Mouse (Mus musculus): Measurements from ENCODE around the gene Gm11634. TPM values are rescaled to one million over a fixed set of nuclear protein-coding genes. Genes with fewer than 3 reads are reported as not detected.

The Gm11634 gene
- total and polyA plus RNA-seq, 3 experiments = not detected

- H3K4me2 ChIP-seq (ENCODE audit: insufficient read depth, low read depth, poor library complexity, severe bottlenecking) = no peak overlapping the region
- H3K36me3 ChIP-seq (replicated peaks in 1 of 2; ENCODE audit: control insufficient read depth in 1 of 2, insufficient read depth in 1 of 2, low read length in 1 of 2) = no peaks in the 10 kb centered on the region
- dilution Hi-C loops (cut with MboI; ENCODE audit: extremely low pct_ligation_motif_present, extremely low pct_unique_long_range_greater_than_20kb, low sequenced_read_pairs) = no loop called here
- no peak overlapping the region for H3K4me3 ChIP-seq (replicated peaks in 1 of 3; ENCODE audit: low read depth in 2 of 3, low read length in 2 of 3, poor library complexity in 1 of 3)
- DNase-seq (ENCODE audit: extremely low read depth) = no peak
- peaks cover 5% of the 10 kb centered on the region for H3K9me3 ChIP-seq (replicated peaks; ENCODE audit: low read length)
- peaks cover 16% of the 10 kb centered on the region for H3K27me3 ChIP-seq (replicated peaks)
- no peak overlapping the region for H3K9ac ChIP-seq (ENCODE audit: insufficient read depth, low read depth)
- H3K79me2 ChIP-seq (replicated peaks; ENCODE audit: control insufficient read depth, extremely low read depth, insufficient read depth, poor library complexity, severe bottlenecking) = no peaks in the 10 kb centered on the region
- no peak overlapping the region for H3K27ac ChIP-seq (ENCODE audit: insufficient read depth, low read depth)
- peaks cover 0 to 18% of the 10 kb centered on the region in 2 experiments; a peak in 2 of 4 replicates for H3K4me1 ChIP-seq (ENCODE audit: control insufficient read depth in 1 of 2, insufficient read depth in 2 of 2)
- in situ Hi-C loops (cut with MboI; ENCODE audit: low pct_ligation_motif_present, low pct_unique_long_range_greater_than_20kb, low sequenced_read_pairs) = no loop called here
- TF ChIP-seq CHD2 (IDR thresholded peaks at IDR 0.05; ENCODE audit: low read length) (no peak), MAX (IDR thresholded peaks at IDR 0.05; ENCODE audit: low read length) (no peak), POLR2A (IDR thresholded peaks at IDR 0.05; ENCODE audit: low read depth, low read length) (no peak), ETS1 (conservative IDR thresholded peaks at IDR 0.05; ENCODE audit: low read depth, low read length) (no peak), ELF1 (IDR thresholded peaks at IDR 0.05; ENCODE audit: low read depth, low read length) (no peak)
Observed at GRCm38 (mm10) chr11:101616948-101617767, 18.1 kb upstream of the Gm11634 start.

GRCm38 (mm10) chr11:101616104-101616503, 17.0 kb upstream of the Gm11634 start:
- peaks cover 22% of the 10 kb centered on the region for H3K27me3 ChIP-seq (replicated peaks)
- no peaks in the 10 kb centered on the region for H3K79me2 ChIP-seq (replicated peaks; ENCODE audit: control insufficient read depth, extremely low read depth, insufficient read depth, poor library complexity, severe bottlenecking)
- H3K4me1 ChIP-seq (ENCODE audit: control insufficient read depth in 1 of 2, insufficient read depth in 2 of 2) = peaks cover 0 to 18% of the 10 kb centered on the region in 2 experiments; a peak in 2 of 4 replicates
- no peak overlapping the region for H3K27ac ChIP-seq (ENCODE audit: insufficient read depth, low read depth)
- TF ChIP-seq HCFC1 (IDR thresholded peaks at IDR 0.05; ENCODE audit: low read depth, low read length) (no peak), RCOR1 (conservative IDR thresholded peaks at IDR 0.05; ENCODE audit: low read depth, low read length) (no peak), USF1 (IDR thresholded peaks at IDR 0.05; ENCODE audit: low read depth, low read length) (no peak), MAFK (IDR thresholded peaks at IDR 0.05; ENCODE audit: insufficient replicate concordance, low read length) (no peak), NELFE (IDR thresholded peaks at IDR 0.05; ENCODE audit: low read depth, low read length) (no peak), MEF2A (IDR thresholded peaks at IDR 0.05; ENCODE audit: borderline replicate concordance, low read depth, low read length) (no peak), MYC (IDR thresholded peaks at IDR 0.05; ENCODE audit: low read depth, low read length) (no peak), UBTF (IDR thresholded peaks at IDR 0.05; ENCODE audit: low read depth, low read length) (no peak), JUN (IDR thresholded peaks at IDR 0.05; ENCODE audit: insufficient read depth, low read depth, low read length) (no peak), CTCF (conservative IDR thresholded peaks at IDR 0.05 in 1 of 2, IDR thresholded peaks at IDR 0.05 in 1 of 2; ENCODE audit: low read depth in 2 of 2, low read length in 2 of 2) (no peak), ZKSCAN1 (IDR thresholded peaks at IDR 0.05; ENCODE audit: borderline replicate concordance, low read depth, low read length) (no peak), MAX (IDR thresholded peaks at IDR 0.05; ENCODE audit: low read length) (no peak), GABPA (IDR thresholded peaks at IDR 0.05; ENCODE audit: insufficient replicate concordance, low read depth, low read length) (no peak), SMC3 (IDR thresholded peaks at IDR 0.05; ENCODE audit: low read depth, low read length) (no peak), BHLHE40 (IDR thresholded peaks at IDR 0.05; ENCODE audit: low read depth, low read length) (no peak), USF2 (conservative IDR thresholded peaks at IDR 0.05; ENCODE audit: low read depth, low read length) (no peak), TCF12 (IDR thresholded peaks at IDR 0.05; ENCODE audit: low read depth, low read length) (no peak), ELF1 (IDR thresholded peaks at IDR 0.05; ENCODE audit: low read depth, low read length) (no peak), MAZ (IDR thresholded peaks at IDR 0.05; ENCODE audit: low read depth, low read length) (no peak)
- dilution Hi-C loops (cut with MboI; ENCODE audit: extremely low pct_ligation_motif_present, extremely low pct_unique_long_range_greater_than_20kb, low sequenced_read_pairs) = no loop called here
- no peaks in the 10 kb centered on the region for H3K36me3 ChIP-seq (replicated peaks in 1 of 2; ENCODE audit: control insufficient read depth in 1 of 2, insufficient read depth in 1 of 2, low read length in 1 of 2)
- H3K4me3 ChIP-seq (replicated peaks in 1 of 3; ENCODE audit: low read depth in 2 of 3, low read length in 2 of 3, poor library complexity in 1 of 3) = no peak overlapping the region
- DNase-seq (ENCODE audit: extremely low read depth) = no peak
- no peak overlapping the region for H3K4me2 ChIP-seq (ENCODE audit: insufficient read depth, low read depth, poor library complexity, severe bottlenecking)
- H3K9me3 ChIP-seq (replicated peaks; ENCODE audit: low read length) = no peaks in the 10 kb centered on the region
- in situ Hi-C loops (cut with MboI; ENCODE audit: low pct_ligation_motif_present, low pct_unique_long_range_greater_than_20kb, low sequenced_read_pairs) = no loop called here
- no peak overlapping the region for H3K9ac ChIP-seq (ENCODE audit: insufficient read depth, low read depth)
